Mouse (Mus musculus) activated CD4-positive, CD25-positive, alpha-beta regulatory T cell, adult 4 months (primary cell): ENCODE data around the gene Musk. TPM values are rescaled to one million over a fixed set of nuclear protein-coding genes. Genes with fewer than 3 reads are reported as not detected.

Source experiments
- ATAC-seq: one replicate; pipeline ENCODE4 v1.8.0; 2017
- polyA plus RNA-seq, 2 experiments: library from polyadenylated mRNA; unstranded; fragments of 100-300 nt; shearing (Covaris generic); gene quantifications; one replicate each; pipeline ENCODE4 v1.2.1; 2017

Gene Musk
- polyA plus RNA-seq, 2 experiments from 2014 or later = not detected

GRCm38 (mm10) chr4:58417319-58417718, 131.6 kb downstream of the Musk start:
- no peak for ATAC-seq

GRCm38 (mm10) chr4:58419225-58419624, 133.5 kb downstream of the Musk start:
- no peak for ATAC-seq

- ATAC-seq = no peak
These were observed 137.6 kb downstream of the Musk start for GRCm38 (mm10) chr4:58423276-58423930.

Other genes starting within 250 kb of the Musk start
- gene Svep1, start 79.1 kb upstream of the Musk start, polyA plus RNA-seq = not detected